ENCODE assay signal across 13 mouse cellular contexts in the genomic region with DNA sequence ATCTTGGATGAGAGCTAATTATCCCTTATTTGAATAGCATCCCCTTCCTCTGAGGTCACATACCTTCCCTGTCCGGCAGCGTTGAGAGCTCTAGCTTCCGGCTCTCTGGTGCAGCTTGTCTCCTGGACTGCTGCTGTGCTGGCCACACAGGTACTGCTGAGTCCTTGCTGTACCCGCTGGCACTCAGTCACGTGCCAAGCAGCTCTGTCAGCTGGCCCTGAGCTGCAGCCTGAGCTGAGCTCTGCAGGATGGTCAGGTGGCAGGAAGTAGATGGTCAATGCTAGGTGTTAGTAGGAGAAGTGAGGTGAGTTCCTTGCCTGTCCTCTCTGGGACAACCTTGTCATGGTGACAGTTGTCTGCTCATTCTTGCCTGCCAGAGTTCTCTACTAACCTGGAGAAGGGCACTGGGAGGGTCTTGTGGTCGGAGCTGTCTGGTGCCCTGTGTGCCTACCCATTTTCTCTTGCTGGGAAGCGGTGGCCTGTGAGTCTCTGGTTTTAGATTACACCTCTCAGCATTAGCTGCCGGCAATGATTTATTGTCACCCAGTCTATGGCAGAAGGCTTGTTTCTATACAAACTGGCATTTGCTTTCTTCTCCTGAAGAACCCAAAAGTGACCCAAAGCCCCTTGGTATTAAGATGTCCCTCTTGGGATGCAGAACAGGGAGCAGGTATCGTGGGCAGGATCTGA. TPM values are rescaled to one million over a fixed set of nuclear protein-coding genes. Genes with fewer than 3 reads are reported as not detected.
DNase-seq lines count a peak whose midpoint lies in the region; ATAC-seq and TF ChIP-seq lines count a peak whose summit lies in the region.
"Had no signal": no experiment of that assay in that cellular context is flagged by ENCODE, and none has a peak within 500 bp of the region (broad histone marks: within the 10 kb centered on the region; RNA-seq: fewer than 3 reads in every experiment).

No protein-coding gene starts in this region.

- no peak for ATAC-seq in heart, embryonic 15.5 days (replicated peaks; ENCODE audit: insufficient number of reproducible peaks, insufficient read depth, low FRiP score, low read depth)
- ATAC-seq in intestine, postnatal 0 days: peak; percentile 70
- ATAC-seq in midbrain, embryonic 13.5 days: no peak
- no peak for ATAC-seq in erythroid progenitor cell, adult 5-6 weeks (replicated peaks; ENCODE audit: low FRiP score, poor library complexity, severe bottlenecking)

- WGBS in heart, embryonic 15.5 days: 68% methylated on average over 9 of the region's 9 CpGs
- 66% methylated on average over 9 of the region's 9 CpGs for WGBS in intestine, postnatal 0 days
- WGBS in midbrain, embryonic 13.5 days: 52% methylated on average over 9 of the region's 9 CpGs

- H3K36me3 ChIP-seq in heart, embryonic 15.5 days: peaks cover 34% of the 10 kb centered on the region; the same call in 1 of the 2 replicates
- peaks cover 28% of the 10 kb centered on the region for H3K36me3 ChIP-seq in intestine, postnatal 0 days (ENCODE audit: control insufficient read depth, insufficient read depth)
- peaks cover 55% of the 10 kb centered on the region for H3K36me3 ChIP-seq in midbrain, embryonic 13.5 days

- no peak for TF ChIP-seq CTCF in intestine, postnatal 0 days (IDR thresholded peaks at IDR 0.05; ENCODE audit: low read depth)

- peak overlapping the region; percentile 17; the same call in 1 of the 2 replicates for H3K27ac ChIP-seq in heart, embryonic 15.5 days
- peak overlapping the region; percentile 36; the same call in 1 of the 2 replicates for H3K27ac ChIP-seq in intestine, postnatal 0 days (ENCODE audit: low read depth, low read length)
- peak overlapping the region; percentile 80 for H3K27ac ChIP-seq in midbrain, embryonic 13.5 days

- DNase-seq in heart, postnatal 4 days: no peak
- DNase-seq in cerebellum, adult 9-11 months: peak; percentile 76
- DNase-seq in spleen, adult 12 weeks (ENCODE audit: low spot score): no peak
- no peak for DNase-seq in gastrocnemius, postnatal 14 days

- H3K27me3 ChIP-seq in heart, embryonic 15.5 days: no peaks in the 10 kb centered on the region
- H3K27me3 ChIP-seq in intestine, postnatal 0 days (replicated peaks; ENCODE audit: control insufficient read depth, insufficient read depth, low read length): no peaks in the 10 kb centered on the region
- no peaks in the 10 kb centered on the region for H3K27me3 ChIP-seq in midbrain, embryonic 13.5 days

- H3K4me2 ChIP-seq in heart, embryonic 15.5 days: no peak overlapping the region
- H3K4me2 ChIP-seq in intestine, postnatal 0 days (replicated peaks; ENCODE audit: low read depth): peak overlapping the region; percentile 54; the same call in 1 of the 2 replicates
- 0 out of 2 replicates have a peak overlapping the region, but pooled peaks have one; percentile 32 for H3K4me2 ChIP-seq in midbrain, embryonic 13.5 days (replicated peaks)

- no peaks in the 10 kb centered on the region for H3K9me3 ChIP-seq in heart, embryonic 15.5 days (replicated peaks)
- no peaks in the 10 kb centered on the region for H3K9me3 ChIP-seq in intestine, postnatal 0 days (ENCODE audit: control insufficient read depth)
- H3K9me3 ChIP-seq in midbrain, embryonic 13.5 days: no peaks in the 10 kb centered on the region

- H3K9ac ChIP-seq in heart, embryonic 15.5 days: no peak overlapping the region
- H3K9ac ChIP-seq in intestine, postnatal 0 days (ENCODE audit: low read depth, low read length): no peak overlapping the region
- 0 out of 2 replicates have a peak overlapping the region, but pooled peaks have one; percentile 32 for H3K9ac ChIP-seq in midbrain, embryonic 13.5 days (replicated peaks)

- intact Hi-C loops in gastrocnemius, postnatal 14 days (cut with DNase I; ENCODE audit: low total_unique reads): no loop called here

- no peak overlapping the region for H3K4me3 ChIP-seq in heart, embryonic 15.5 days
- H3K4me3 ChIP-seq in intestine, postnatal 0 days (ENCODE audit: low read depth, low read length): no peak overlapping the region
- H3K4me3 ChIP-seq in midbrain, embryonic 13.5 days (replicated peaks): no peak overlapping the region
- H3K4me3 ChIP-seq: myocyte had no signal

- peaks cover 23% of the 10 kb centered on the region for H3K4me1 ChIP-seq in heart, embryonic 15.5 days (replicated peaks)
- H3K4me1 ChIP-seq in intestine, postnatal 0 days (replicated peaks; ENCODE audit: control insufficient read depth, insufficient read depth, low read length): 0 out of 2 replicates have a peak, but pooled peaks cover 4% of the 10 kb centered on the region
- peaks cover 32% of the 10 kb centered on the region for H3K4me1 ChIP-seq in midbrain, embryonic 13.5 days (replicated peaks)

RNA-seq across cellular contexts. Expression of gene Btbd16, which starts 53.1 kb away (rescaled TPM):
- polyA plus RNA-seq in heart, embryonic 15.5 days (2015; fragmentation: Nextera tagmentation; extraction: Ambion mirVana): 0.09 TPM in 1 of 2 replicates, not detected in the other
- under 1 TPM; 0.16 to 0.24 TPM for total RNA-seq in heart, postnatal 4 days (2021)
- polyA plus RNA-seq in intestine, postnatal 0 days (2015; fragmentation: Nextera tagmentation; extraction: Ambion mirVana): not detected in 2 replicates
- polyA plus RNA-seq in midbrain, embryonic 13.5 days (2015; fragmentation: Nextera tagmentation; extraction: Ambion mirVana): not detected in 2 replicates
- total RNA-seq in erythroid progenitor cell, adult 5-6 weeks (2015; ENCODE audit: low replicate concordance): not detected in 2 replicates
- not detected in 2 replicates for total RNA-seq in erythroid progenitor cell, adult 5-6 weeks (2017; ENCODE audit: low replicate concordance)
- total RNA-seq in gastrocnemius, postnatal 14 days (2021): under 1 TPM in 1 of 2 experiments, not detected in 1; 0.14 TPM
- total RNA-seq: adrenal gland, adult 18-20 months; CH12.LX had no signal
- polyA plus RNA-seq: embryonic facial prominence, embryonic 11.5 days; heart, embryonic 14.5 days; myocyte had no signal

Comparison
In these comparisons a context has a peak if more than half of its experiments do, and no peak if none do; other contexts are left out.
1. H3K27ac ChIP-seq: peak in every context shown above with its lines; median percentile 80 in midbrain, embryonic 13.5 days; 36 in intestine, postnatal 0 days; 17 in heart, embryonic 15.5 days.